Mouse (Mus musculus) A20 (cell line): Measurements from ENCODE around the gene Thsd7a.

ENCODE experiments used
- DNase-seq: peaks from one replicate; pipeline ENCODE4 v3.0.0-alpha.2; 2011; ENCODE audit warnings: low read depth, low spot score

The Thsd7a gene

GRCm38 (mm10) chr6:12693239-12693638 lies 56.0 kb downstream of the Thsd7a start:
- DNase-seq: no peak

GRCm38 (mm10) chr6:12649633-12650032 lies 99.6 kb downstream of the Thsd7a start:
- DNase-seq: no peak

GRCm38 (mm10) chr6:12628637-12629246 lies 120.5 kb downstream of the Thsd7a start:
- no peak for DNase-seq

DNA sequence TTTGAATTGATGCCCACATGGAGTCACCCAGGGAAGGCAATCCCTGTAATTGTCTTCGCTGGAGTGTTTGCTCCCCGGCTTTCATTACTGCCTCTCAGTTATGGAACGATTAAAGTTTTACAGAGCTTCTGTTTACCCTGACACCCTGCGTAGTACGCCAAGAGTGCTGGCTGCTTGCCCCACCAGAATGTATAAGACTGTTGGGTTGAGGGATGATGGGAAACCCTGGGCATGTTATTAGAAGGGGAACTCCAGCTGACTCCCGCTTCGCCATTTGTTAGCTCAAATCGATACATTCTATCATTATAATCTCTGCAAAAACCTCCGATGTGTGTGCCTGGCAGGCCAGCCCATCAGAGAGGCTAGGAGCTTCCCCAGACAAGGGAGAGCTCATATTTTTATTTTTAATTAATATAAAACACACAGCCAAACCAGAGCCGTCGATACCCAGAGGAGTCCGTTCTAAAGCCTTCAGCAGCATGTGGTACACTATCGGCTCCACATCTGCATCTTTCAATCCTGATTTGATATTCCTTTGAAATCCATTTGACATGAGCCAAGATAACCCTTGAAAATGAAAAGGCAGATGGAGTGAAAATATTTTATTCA lies 142.5 kb downstream of the Thsd7a start:
- no peak for DNase-seq

- DNase-seq: no peak
Observed at GRCm38 (mm10) chr6:12602927-12603326, 146.3 kb downstream of the Thsd7a start.

DNA sequence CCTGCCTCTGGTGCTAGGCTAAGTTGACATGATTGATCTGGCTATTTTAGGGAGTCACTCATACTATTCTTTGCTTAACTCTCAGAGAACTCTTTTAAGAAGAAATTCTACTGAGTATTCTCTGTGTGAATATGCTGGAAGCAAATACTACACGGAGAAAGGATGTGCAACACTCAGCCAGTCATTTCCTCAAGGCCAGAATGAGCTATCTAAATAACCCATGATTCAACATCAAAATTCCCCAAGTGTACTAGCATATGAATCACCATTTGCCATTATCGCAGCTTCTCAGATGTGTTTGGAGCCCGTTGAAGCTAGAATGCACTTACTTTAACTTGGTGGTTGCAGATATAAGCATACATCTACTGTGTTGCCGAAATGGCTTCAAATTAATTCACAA lies 147.0 kb downstream of the Thsd7a start:
- no peak for DNase-seq

DNA sequence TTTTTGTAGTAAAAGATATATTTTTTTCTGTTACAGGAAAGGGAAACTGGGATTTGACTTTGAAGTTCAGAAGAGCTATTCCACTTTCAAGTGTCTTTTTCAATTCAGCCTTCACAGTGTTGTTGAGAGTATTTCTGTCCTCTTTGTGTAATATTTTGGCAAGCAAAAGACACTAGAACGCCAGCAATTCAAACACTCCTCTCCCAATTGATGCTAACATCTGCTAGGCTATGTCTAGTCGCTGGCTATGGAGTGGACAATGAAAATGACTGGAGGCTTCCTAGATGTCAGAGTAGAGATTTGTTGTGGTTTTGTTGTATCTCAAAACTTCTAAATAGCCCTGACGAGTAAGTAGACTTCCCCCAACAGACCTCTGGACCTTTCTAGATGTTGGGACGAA lies 164.8 kb downstream of the Thsd7a start:
- DNase-seq: no peak

- DNase-seq: no peak
Observed at GRCm38 (mm10) chr6:12581143-12581542, 168.1 kb downstream of the Thsd7a start.

- DNase-seq: no peak
Observed at GRCm38 (mm10) chr6:12575619-12576216, 173.5 kb downstream of the Thsd7a start.

DNA sequence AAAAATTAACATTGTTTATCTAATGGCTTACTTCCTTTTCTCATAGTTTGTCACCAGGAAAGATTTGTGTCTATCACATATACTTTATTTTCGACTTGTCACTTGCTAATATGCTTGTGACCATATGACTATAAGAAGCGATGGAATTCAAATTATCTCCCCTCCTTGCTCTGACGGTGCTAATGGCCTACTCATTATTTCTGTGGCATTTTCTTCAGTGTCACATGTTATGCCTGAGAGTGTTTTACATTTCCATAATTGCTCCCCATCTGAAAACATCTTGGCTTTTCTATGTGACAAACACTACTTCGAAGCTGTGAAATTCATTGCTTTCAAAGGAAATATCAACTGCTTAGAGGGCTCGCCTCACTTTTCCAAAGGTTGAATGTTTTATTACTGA lies 177.0 kb downstream of the Thsd7a start:
- no peak for DNase-seq

- DNase-seq: no peak
Observed at GRCm38 (mm10) chr6:12565136-12565535, 184.1 kb downstream of the Thsd7a start.

- no peak for DNase-seq
Observed at GRCm38 (mm10) chr6:12562336-12562735, 186.9 kb downstream of the Thsd7a start.

DNA sequence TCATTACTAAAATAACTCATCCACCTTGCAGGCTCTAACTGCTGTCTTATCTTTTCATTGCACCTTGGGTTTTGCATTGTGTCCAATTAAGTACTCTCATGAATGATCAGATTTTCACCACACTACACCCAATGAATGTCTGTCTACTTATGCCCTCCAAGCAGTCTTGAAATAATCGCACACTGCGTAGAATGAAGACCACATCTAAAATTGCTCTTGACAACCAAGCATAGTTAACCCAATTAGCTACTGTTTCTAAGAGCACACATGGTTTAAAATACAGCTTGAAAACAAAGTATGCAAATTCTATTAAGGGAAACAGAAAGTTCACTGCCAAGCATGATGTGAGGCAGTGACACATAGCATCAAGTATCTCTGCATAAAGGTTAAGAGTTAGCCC lies 188.7 kb downstream of the Thsd7a start:
- no peak for DNase-seq

- no peak for DNase-seq
Observed at GRCm38 (mm10) chr6:12555114-12556099, 193.8 kb downstream of the Thsd7a start.

DNA sequence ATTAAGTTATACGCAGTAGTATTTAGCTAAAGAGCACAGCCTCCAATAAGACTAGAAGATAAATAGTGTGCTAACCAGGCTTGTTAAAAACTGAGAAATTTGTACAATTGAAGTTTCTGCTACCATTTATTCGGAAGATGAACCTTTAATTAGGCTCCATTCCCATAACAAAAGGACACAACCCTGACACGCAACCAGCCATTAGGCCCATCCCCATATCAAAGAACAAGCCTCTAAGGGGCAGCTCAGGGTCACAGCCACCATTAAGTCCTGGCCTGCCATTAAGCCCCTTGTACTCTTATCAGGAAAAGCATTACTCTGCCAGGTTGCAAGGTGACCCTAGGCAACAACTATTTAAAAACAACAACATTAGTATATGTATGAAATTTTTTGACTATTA lies 198.0 kb downstream of the Thsd7a start:
- no peak for DNase-seq

DNA sequence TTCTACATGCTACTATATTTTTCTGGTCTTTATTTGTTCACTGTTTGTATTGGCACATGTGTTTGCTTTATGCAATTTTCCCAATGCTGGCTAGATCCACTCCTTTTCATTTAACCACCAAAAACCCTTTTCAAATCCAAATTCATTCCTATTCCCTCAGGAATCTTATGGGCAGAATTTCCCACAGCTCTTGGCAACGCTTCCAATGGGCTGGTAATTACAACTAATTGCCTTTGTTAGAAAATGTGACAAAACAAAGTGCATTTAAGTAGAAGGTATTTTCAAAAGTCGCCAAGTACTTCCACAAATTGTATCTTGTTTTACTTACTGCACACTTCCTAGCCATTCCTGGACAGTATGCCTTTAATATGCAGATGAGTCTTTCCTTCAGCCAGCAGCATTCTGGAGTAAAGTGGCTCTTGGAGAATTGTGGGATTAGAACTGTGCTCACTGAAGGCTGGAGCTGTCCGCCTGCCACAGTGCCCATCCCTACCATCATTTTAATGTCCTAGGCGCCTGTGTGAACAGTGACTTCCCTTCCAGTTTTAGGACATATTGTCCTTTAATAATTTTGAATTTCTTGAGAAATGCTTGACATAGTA lies 199.1 kb downstream of the Thsd7a start:
- no peak for DNase-seq

DNA sequence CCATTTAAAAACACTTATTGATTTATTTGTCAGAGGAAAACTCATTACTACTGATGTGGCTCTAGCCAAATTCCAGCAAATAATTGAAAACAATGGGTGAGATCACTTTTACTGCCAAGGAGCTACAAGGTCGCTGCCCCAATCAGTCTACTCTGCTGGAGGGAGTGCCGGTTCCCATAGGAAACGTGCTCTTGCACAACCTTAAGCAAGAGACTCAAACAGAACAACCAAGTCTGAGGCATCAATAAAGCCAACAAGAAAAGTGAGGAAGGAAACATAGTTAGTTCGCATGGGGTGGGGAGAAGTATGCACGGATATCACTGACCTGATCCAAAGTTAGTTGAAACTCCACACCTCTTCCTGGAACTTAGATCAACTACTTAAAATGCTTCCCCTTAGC lies 205.1 kb downstream of the Thsd7a start:
- no peak for DNase-seq

- DNase-seq: no peak
Observed at GRCm38 (mm10) chr6:12542496-12542895, 206.7 kb downstream of the Thsd7a start.

GRCm38 (mm10) chr6:12519121-12519520 lies 230.1 kb downstream of the Thsd7a start:
- DNase-seq: no peak

DNA sequence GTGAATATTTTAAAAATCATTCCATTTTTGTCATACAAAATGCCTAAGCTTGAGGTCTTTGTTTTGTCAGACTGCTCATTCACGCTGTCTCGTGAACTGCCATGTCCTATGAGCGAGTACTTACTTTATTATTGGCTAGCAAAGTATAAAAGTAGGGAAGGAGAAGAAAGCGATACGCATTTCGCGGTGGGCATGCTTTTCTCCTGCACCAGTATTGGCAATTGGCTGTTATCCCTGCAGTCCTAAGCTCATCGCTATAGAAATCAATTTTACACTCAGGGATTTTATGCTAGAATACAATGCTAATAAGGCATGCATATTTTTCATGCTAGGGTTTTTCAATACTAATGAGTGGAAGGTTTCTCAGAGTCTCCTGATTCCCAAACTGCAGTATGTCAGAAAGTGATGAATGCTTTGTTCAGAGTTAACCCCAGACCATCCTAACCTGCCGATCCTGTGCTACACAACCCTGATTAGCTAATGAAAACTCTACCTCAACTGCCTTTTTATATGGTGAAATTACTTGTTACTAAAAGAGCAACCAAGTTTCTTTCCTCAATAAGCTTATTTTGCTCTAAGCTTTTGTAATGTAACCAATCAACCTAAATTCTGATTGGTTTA lies 230.8 kb downstream of the Thsd7a start:
- DNase-seq: no peak

DNA sequence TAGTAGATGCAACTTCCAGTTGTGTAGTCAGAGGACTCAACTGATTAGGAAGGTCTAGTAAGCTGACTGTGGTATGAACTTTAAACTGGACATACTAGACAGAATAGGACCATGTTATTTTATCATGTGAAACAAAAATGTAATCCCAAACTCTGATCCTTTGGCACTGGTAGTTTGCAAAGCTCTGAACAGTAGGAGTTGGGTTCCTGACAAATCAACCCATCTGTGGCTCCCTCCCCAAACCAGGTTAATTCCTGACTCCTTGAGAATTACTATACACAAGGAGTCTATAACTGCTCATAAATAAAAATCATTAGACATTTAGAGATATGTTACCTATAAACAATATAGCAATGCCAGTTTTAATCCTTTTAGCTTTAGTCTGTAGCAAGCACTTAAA lies 231.5 kb downstream of the Thsd7a start:
- no peak for DNase-seq
